Mouse (Mus musculus): ENCODE results near the gene Arid4a.
"Not testable (repeated sequence)": the region's sequence is repeated elsewhere in the genome, so short reads cannot be mapped to it uniquely, and the experiment has no call there.

Arid4a gene

GRCm38 (mm10) chr12:71016503-71017241, 882 bp downstream of the Arid4a start:
- DNase-seq, result peak; percentile 59

- no peak for DNase-seq
Observed at GRCm38 (mm10) chr12:71017242-71017571, 1.4 kb downstream of the Arid4a start.

- no peak for DNase-seq
Observed at GRCm38 (mm10) chr12:71017827-71018226, 2.0 kb downstream of the Arid4a start.

- DNase-seq, result no peak
Observed at GRCm38 (mm10) chr12:71019211-71019610, 3.4 kb downstream of the Arid4a start.

GRCm38 (mm10) chr12:71024411-71024810, 8.6 kb downstream of the Arid4a start:
- no peak for DNase-seq

GRCm38 (mm10) chr12:71028265-71028664, 12.5 kb downstream of the Arid4a start:
- DNase-seq, result not testable (repeated sequence)

GRCm38 (mm10) chr12:71030260-71030659, 14.5 kb downstream of the Arid4a start:
- no peak for DNase-seq

- no peak for DNase-seq
Observed at GRCm38 (mm10) chr12:71030722-71031121, 14.9 kb downstream of the Arid4a start.

GRCm38 (mm10) chr12:71035826-71036225, 20.0 kb downstream of the Arid4a start:
- DNase-seq, result no peak

GRCm38 (mm10) chr12:71036729-71037404, 21.1 kb downstream of the Arid4a start:
- no peak for DNase-seq

- peak; percentile 66 for DNase-seq
Observed at GRCm38 (mm10) chr12:71040462-71040861, 24.7 kb downstream of the Arid4a start.

GRCm38 (mm10) chr12:71042451-71042850, 26.7 kb downstream of the Arid4a start:
- DNase-seq, result no peak

GRCm38 (mm10) chr12:71043571-71043970, 27.8 kb downstream of the Arid4a start:
- DNase-seq, result no peak

GRCm38 (mm10) chr12:71044488-71044887, 28.7 kb downstream of the Arid4a start:
- DNase-seq, result no peak

- no peak for DNase-seq
Observed at GRCm38 (mm10) chr12:71046501-71046900, 30.7 kb downstream of the Arid4a start.

GRCm38 (mm10) chr12:71047473-71048078, 31.8 kb downstream of the Arid4a start:
- no peak for DNase-seq

GRCm38 (mm10) chr12:71048117-71048516, 32.3 kb downstream of the Arid4a start:
- DNase-seq, result peak; percentile 97

GRCm38 (mm10) chr12:71048561-71048960, 32.8 kb downstream of the Arid4a start:
- DNase-seq, result no peak

GRCm38 (mm10) chr12:71049596-71050265, 33.9 kb downstream of the Arid4a start:
- no peak for DNase-seq

GRCm38 (mm10) chr12:71051079-71051478, 35.3 kb downstream of the Arid4a start:
- peak; percentile 58 for DNase-seq

- DNase-seq, result no peak
Observed at GRCm38 (mm10) chr12:71052341-71052995, 36.7 kb downstream of the Arid4a start.

GRCm38 (mm10) chr12:71053031-71053430, 37.2 kb downstream of the Arid4a start:
- peak; percentile 19 for DNase-seq

- DNase-seq, result no peak
Observed at GRCm38 (mm10) chr12:71053486-71053885, 37.7 kb downstream of the Arid4a start.

All from lung, postnatal 14 days (tissue).